Mouse (Mus musculus) stomach, postnatal 0 days (tissue): ENCODE measurements around the gene Ahnak2. TPM values are rescaled to one million over a fixed set of nuclear protein-coding genes. Genes with fewer than 3 reads are reported as not detected.

Source experiments
- ATAC-seq: fragments of 200-750 bp; cut with Nextera tagmentation; 2 replicates; pipeline ENCODE4 v1.8.0; 2017; ENCODE audit not compliant: low FRiP score, low TSS enrichment
- DNase-seq: peaks from one replicate; pipeline ENCODE4 v3.0.0-alpha.2; 2016; ENCODE audit warnings: low spot score
- H3K27ac ChIP-seq: fragments of 300-500 bp; sonication (generic); replicated peaks from 2 replicates; pipeline ENCODE4 v1.5.1; 2014; ENCODE audit warnings: mild to moderate bottlenecking, control low read depth
- H3K27me3 ChIP-seq: fragments of 300-500 bp; sonication (generic); 2 replicates; pipeline ENCODE4 v1.6.1; 2014; ENCODE audit warnings: low read length; ENCODE audit not compliant: control insufficient read depth, insufficient read depth
- H3K36me3 ChIP-seq: fragments of 300-500 bp; sonication (generic); 2 replicates; pipeline ENCODE4 v1.6.1; 2014; ENCODE audit warnings: low read length, mixed read lengths; ENCODE audit not compliant: control insufficient read depth, insufficient read depth
- H3K4me1 ChIP-seq: fragments of 300-500 bp; sonication (generic); replicated peaks from 2 replicates; pipeline ENCODE4 v1.6.1; 2014; ENCODE audit warnings: antibody characterized with exemption; ENCODE audit not compliant: control insufficient read depth, insufficient read depth
- H3K4me2 ChIP-seq: fragments of 300-500 bp; sonication (generic); replicated peaks from 2 replicates; pipeline ENCODE4 v1.6.1; 2014; ENCODE audit warnings: low read depth, mild to moderate bottlenecking, control low read depth, moderate library complexity
- H3K4me3 ChIP-seq: fragments of 300-500 bp; sonication (generic); 2 replicates; pipeline ENCODE4 v1.5.1; 2014; ENCODE audit warnings: low read depth, low read length, control low read depth
- H3K9ac ChIP-seq: fragments of 300-500 bp; sonication (generic); 2 replicates; pipeline ENCODE4 v1.6.1; 2014; ENCODE audit warnings: mild to moderate bottlenecking, low read length, control low read depth, mixed read lengths
- H3K9me3 ChIP-seq: fragments of 300-500 bp; sonication (generic); 2 replicates; pipeline ENCODE4 v1.6.1; 2016; ENCODE audit warnings: low read length; ENCODE audit not compliant: control insufficient read depth
- CTCF ChIP-seq: IDR thresholded peaks from 2 replicates; pipeline ENCODE4 v1.5.1; 2016; ENCODE audit warnings: antibody characterized with exemption, low read depth, mild to moderate bottlenecking, moderate library complexity
- EP300 ChIP-seq: optimal IDR thresholded peaks from 2 replicates; pipeline ENCODE3; 2016; ENCODE audit warnings: antibody characterized with exemption
- WGBS: fragments of 180-500 bp; shearing (Covaris S2); extraction: QIAGEN DNeasy Blood & Tissue Kit; methylation state at CpG from one replicate; pipeline ENCODE4 v1.1.7; 2014; 5-methylcytosine and 5-hydroxymethylcytosine counted together
- polyA plus RNA-seq: library from polyadenylated mRNA; unstranded; fragments of >200 nt; fragmentation: Nextera tagmentation; extraction: Ambion mirVana; gene quantifications from 2 replicates; pipeline ENCODE4 v1.2.1, GENCODE M21; 2015

Gene Ahnak2
- polyA plus RNA-seq, 1 experiment from 2014 or later = 5.4 TPM

- H3K4me1 ChIP-seq = peaks cover 18% of the 10 kb centered on the region
These were observed 2.0 kb downstream of the Ahnak2 start for GRCm38 (mm10) chr12:112800476-112800875.

DNA sequence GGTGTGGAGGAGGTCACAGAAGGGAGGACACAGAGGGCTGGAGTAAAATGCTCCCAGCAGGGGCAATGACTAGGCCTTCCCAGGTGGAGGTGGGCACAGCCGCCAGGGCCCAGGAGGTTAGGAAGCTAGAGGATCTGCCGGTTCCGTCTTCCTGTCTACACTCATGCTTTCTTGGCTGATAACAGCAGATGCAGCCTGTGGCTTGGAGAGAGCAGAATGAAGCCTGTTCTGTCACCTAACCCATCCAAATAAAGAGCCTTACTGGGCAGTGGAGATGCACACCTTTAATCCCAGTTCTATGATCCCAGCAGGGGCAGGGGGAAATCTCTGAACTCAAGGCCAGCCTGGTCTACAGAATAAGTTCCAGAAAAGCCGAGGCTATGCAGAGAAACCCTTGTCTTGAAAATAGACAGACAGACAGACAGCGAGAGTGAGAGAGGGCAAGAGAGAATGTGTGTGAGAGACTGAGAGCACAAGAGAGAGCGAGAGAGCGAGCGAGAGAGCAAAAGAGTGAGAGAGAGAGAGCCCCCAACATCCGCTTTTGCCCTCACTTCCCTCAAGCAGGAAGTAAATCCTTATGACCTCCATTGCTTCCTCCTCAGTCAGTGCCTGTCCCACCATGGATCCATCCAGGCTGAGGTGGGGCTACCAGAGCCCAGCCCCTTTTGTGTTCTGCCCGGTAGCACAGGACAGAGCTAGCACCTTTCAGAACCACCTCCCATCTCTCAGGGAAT is 3.1 kb downstream of the Ahnak2 start:
- 83% methylated on average over 10 of the region's 10 CpGs for WGBS
- Histone ChIP-seq H3K4me2 (no peak overlapping the region), H3K27ac (no peak overlapping the region), H3K4me1 (peaks cover 21% of the 10 kb centered on the region), H3K9ac (no peak overlapping the region), H3K27me3 (no peaks in the 10 kb centered on the region), H3K9me3 (no peaks in the 10 kb centered on the region), H3K36me3 (no peaks in the 10 kb centered on the region), H3K4me3 (no peak overlapping the region)
- TF ChIP-seq CTCF (no peak), EP300 (no peak)
- no peak for ATAC-seq
- DNase-seq = no peak

More at GRCm38 (mm10) chr12:112800476-112800875, 2.0 kb downstream of the Ahnak2 start:
- ATAC-seq = no peak
- H3K9me3 ChIP-seq = no peaks in the 10 kb centered on the region
- DNase-seq = peak; percentile 73
- no peaks in the 10 kb centered on the region for H3K27me3 ChIP-seq
- H3K4me2 ChIP-seq = no peak overlapping the region
- 11% methylated on average over 4 of the region's 4 CpGs for WGBS
- H3K9ac ChIP-seq = no peak overlapping the region
- peak; percentile 85 for TF ChIP-seq CTCF
- TF ChIP-seq EP300 = no peak
- H3K27ac ChIP-seq = no peak overlapping the region
- H3K36me3 ChIP-seq = no peaks in the 10 kb centered on the region
- no peak overlapping the region for H3K4me3 ChIP-seq

- Histone ChIP-seq H3K36me3 (no peaks in the 10 kb centered on the region), H3K4me3 (no peak overlapping the region), H3K27me3 (no peaks in the 10 kb centered on the region), H3K4me1 (peaks cover 21% of the 10 kb centered on the region), H3K4me2 (no peak overlapping the region), H3K9ac (no peak overlapping the region), H3K27ac (peak overlapping the region; percentile 14; the same call in 1 of the 2 replicates), H3K9me3 (no peaks in the 10 kb centered on the region)
- WGBS = 54% methylated on average over 5 of the region's 5 CpGs
- no peak for DNase-seq
- TF ChIP-seq EP300 (no peak), CTCF (no peak)
- no peak for ATAC-seq
These were observed 3.7 kb downstream of the Ahnak2 start for GRCm38 (mm10) chr12:112798716-112799115.

DNA sequence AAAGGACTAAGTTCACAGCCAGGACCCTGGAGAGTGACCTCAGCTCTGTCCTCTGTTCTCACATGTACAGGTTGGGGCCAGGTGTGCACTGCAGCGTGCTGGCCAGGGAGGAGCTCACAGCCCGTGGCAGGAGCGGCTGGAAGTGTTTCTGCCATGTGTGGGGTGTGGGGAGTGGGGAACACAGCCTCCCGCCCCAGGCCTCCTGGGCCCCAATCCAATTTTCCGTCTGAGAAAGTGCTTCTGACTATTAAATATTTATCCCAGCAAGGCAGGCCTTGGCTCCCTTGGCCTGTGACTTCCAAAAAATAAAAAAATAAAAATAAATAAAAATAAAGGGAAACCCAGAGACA is 4.2 kb downstream of the Ahnak2 start:
- ATAC-seq (no peak), DNase-seq (peak; percentile 39)
- no peak overlapping the region for H3K4me3 ChIP-seq
- H3K9ac ChIP-seq = no peak overlapping the region
- no peaks in the 10 kb centered on the region for H3K9me3 ChIP-seq
- H3K27me3 ChIP-seq = no peaks in the 10 kb centered on the region
- H3K27ac ChIP-seq = peak overlapping the region; percentile 78
- 9% methylated on average over 5 of the region's 5 CpGs for WGBS
- TF ChIP-seq EP300 (no peak), CTCF (no peak)
- no peaks in the 10 kb centered on the region for H3K36me3 ChIP-seq
- H3K4me1 ChIP-seq = peaks cover 24% of the 10 kb centered on the region
- H3K4me2 ChIP-seq = no peak overlapping the region

DNA sequence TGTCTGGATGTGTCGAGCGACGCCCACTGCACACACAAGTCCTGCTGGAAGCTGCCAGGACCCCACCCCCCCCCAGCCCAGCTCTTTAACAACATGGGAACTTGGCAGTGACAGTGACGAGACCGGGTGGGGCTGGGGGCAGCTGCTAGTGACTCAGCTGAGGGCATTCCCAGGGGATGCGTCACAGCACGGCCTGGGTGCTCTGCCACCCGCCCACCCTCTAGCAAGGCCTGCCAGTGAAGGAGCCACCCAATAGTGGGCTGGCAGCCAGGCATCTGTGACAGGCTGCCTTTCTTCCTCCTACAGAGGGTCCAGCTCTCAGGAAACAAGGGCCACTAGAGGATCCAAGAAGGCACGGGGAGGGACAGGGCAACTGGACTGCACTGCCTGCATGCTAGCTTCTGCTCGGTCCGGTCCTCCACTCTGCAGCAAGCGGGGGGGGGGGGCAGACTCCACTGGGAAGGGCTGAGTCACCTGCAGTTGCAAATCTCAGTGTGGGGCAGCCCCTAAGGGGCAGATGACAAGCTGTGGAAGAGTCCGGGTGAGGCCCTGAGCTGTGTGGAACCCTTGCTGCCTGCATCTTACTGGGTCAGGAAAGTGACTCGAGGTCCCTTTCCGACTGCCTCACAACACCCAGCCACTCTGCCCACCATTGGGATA is 4.7 kb downstream of the Ahnak2 start:
- H3K4me2 ChIP-seq = peak overlapping the region; percentile 8; the same call in 1 of the 2 replicates
- peaks cover 24% of the 10 kb centered on the region for H3K4me1 ChIP-seq
- TF ChIP-seq EP300 (peak; percentile 68), CTCF (no peak)
- H3K9me3 ChIP-seq = no peaks in the 10 kb centered on the region
- H3K9ac ChIP-seq = no peak overlapping the region; the same call in 1 of the 2 replicates
- H3K27me3 ChIP-seq = no peaks in the 10 kb centered on the region
- peak; percentile 76 for DNase-seq
- no peaks in the 10 kb centered on the region for H3K36me3 ChIP-seq
- no peak overlapping the region for H3K4me3 ChIP-seq
- 18% methylated on average over 15 of the region's 15 CpGs for WGBS
- peak overlapping the region; percentile 78 for H3K27ac ChIP-seq
- peak; percentile 22 for ATAC-seq
